Mouse (Mus musculus) olfactory bulb, adult 2 months (tissue): ENCODE measurements around the gene Rgs6.

Experiments used
- CTCF ChIP-seq: fragments of 200-500 bp; IDR thresholded peaks from 2 replicates; pipeline ENCODE4 v1.5.1; 2012; ENCODE audit warnings: low read depth, mild to moderate bottlenecking, low read length, moderate library complexity; ENCODE audit not compliant: insufficient read depth
- POLR2A ChIP-seq: fragments of 200-500 bp; IDR thresholded peaks from 2 replicates; pipeline ENCODE4 v1.6.1; 2012; ENCODE audit warnings: mild to moderate bottlenecking, low read depth, low read length, moderate library complexity; ENCODE audit not compliant: insufficient read depth

DNA sequence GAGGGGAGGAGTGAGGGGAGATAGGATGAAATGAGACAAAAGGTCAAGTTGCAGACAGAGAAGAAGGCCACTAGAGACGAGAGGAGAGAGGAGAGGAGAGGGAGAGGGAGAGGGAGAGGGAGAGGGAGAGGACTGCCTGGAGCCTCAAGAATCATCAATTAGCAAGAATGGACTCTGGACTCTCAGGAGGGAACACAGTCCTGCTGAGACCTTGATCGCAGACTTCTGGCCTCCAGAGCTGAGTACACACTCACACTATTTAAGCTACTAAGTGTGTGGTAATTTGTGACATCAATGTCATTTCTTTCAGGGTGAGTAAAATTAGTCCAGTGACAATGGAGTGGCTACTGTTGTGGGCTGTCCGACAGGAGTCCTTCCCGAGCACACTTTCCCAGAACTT lies 495.3 kb downstream of the Rgs6 start:
- TF ChIP-seq POLR2A (no peak), CTCF (no peak)
